Mouse (Mus musculus): ENCODE results near the gene Gm21680. TPM values are rescaled to one million over a fixed set of nuclear protein-coding genes. Genes with fewer than 3 reads are reported as not detected.
"Not testable (repeated sequence)": the region's sequence is repeated elsewhere in the genome, so short reads cannot be mapped to it uniquely, and the experiment has no call there.

Gene Gm21680
- polyA plus RNA-seq, 1 experiment from 2014 or later: not detected

DNA sequence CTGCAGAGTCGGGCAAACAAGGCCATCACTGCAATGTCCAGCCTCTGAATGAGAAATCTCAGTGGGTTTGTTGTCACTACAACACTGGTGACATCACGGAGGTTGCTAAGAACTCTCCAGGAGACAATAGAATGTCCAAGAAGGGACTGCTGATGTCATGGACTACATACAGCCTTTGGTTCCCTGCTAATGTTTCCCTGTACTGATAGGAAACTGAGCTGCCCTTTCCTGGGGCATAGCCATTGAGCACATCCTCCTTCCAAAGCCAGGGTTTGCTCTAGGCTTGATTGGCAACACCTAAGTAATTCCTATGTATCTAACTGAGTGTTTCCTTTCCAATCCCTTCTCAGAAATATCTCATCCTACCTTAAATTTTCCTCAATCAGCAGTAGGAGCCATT lies 30.2 kb downstream of the Gm21680 start, which contains the start of gene Gm21663:
Gene Gm21663, minus strand, starts transcription at position 101 of the 400 bp plus-strand sequence.
- not testable (repeated sequence) for H3K4me3 ChIP-seq (ENCODE audit: low read length); H3K36me3 ChIP-seq (ENCODE audit: control insufficient read depth, insufficient read depth, low read length); ATAC-seq (ENCODE audit: low read depth); H3K4me2 ChIP-seq (ENCODE audit: low read depth, low read length); H3K27ac ChIP-seq (ENCODE audit: low read length); H3K9me3 ChIP-seq (ENCODE audit: control insufficient read depth, low read length); H3K9ac ChIP-seq (ENCODE audit: low read length); H3K27me3 ChIP-seq (ENCODE audit: control insufficient read depth, insufficient read depth, low read depth, low read length); H3K4me1 ChIP-seq (replicated peaks; ENCODE audit: control insufficient read depth, insufficient read depth, low read length)
- 47% methylated on average over 2 of the region's 2 CpGs for WGBS

Other genes starting within 250 kb of the Gm21680 start
- 2.0 and 2.3 TPM in 2 replicates for gene Actr3b, start 212.7 kb downstream of the Gm21680 start, polyA plus RNA-seq (2015; fragmentation: Nextera tagmentation; extraction: Ambion mirVana)
- not detected in 2 replicates for gene Gm21663, start 30.3 kb downstream of the Gm21680 start, polyA plus RNA-seq (2015; fragmentation: Nextera tagmentation; extraction: Ambion mirVana)
- not detected in 2 replicates for gene Gm21671, start 18.2 kb downstream of the Gm21680 start, polyA plus RNA-seq (2015; fragmentation: Nextera tagmentation; extraction: Ambion mirVana)
- gene Gm21698, start 16.0 kb upstream of the Gm21680 start, polyA plus RNA-seq (2015; fragmentation: Nextera tagmentation; extraction: Ambion mirVana): not detected in 2 replicates
- not detected in 2 replicates for gene Gm1979, start 32.1 kb upstream of the Gm21680 start, polyA plus RNA-seq (2015; fragmentation: Nextera tagmentation; extraction: Ambion mirVana)
- gene Gm5862, start 50.3 kb upstream of the Gm21680 start, polyA plus RNA-seq (2015; fragmentation: Nextera tagmentation; extraction: Ambion mirVana): not detected in 2 replicates
- not detected in 2 replicates for gene Speer4a, start 66.9 kb upstream of the Gm21680 start, polyA plus RNA-seq (2015; fragmentation: Nextera tagmentation; extraction: Ambion mirVana)
- not detected in 2 replicates for gene Gm7347, start 85.9 kb upstream of the Gm21680 start, polyA plus RNA-seq (2015; fragmentation: Nextera tagmentation; extraction: Ambion mirVana)
- gene Gm10471, start 116.6 kb upstream of the Gm21680 start, polyA plus RNA-seq (2015; fragmentation: Nextera tagmentation; extraction: Ambion mirVana): not detected in 2 replicates
- 0.20 TPM in 1 of 2 replicates, not detected in the other for gene 5031410I06Rik, start 132.7 kb upstream of the Gm21680 start, polyA plus RNA-seq (2015; fragmentation: Nextera tagmentation; extraction: Ambion mirVana)
- 0.08 TPM in 1 of 2 replicates, not detected in the other for gene Gm10220, start 148.8 kb upstream of the Gm21680 start, polyA plus RNA-seq (2015; fragmentation: Nextera tagmentation; extraction: Ambion mirVana)

Data from lung, embryonic 16.5 days (tissue).